Mouse (Mus musculus): ENCODE results near the gene Col26a1.

Col26a1 gene

GRCm38 (mm10) chr5:136806379-136807056 is 76.5 kb downstream of the Col26a1 start:
- in situ Hi-C loops (cut with MboI), result no loop called here

- in situ Hi-C loops (cut with MboI), result no loop called here
These were observed 78.0 kb downstream of the Col26a1 start for GRCm38 (mm10) chr5:136805019-136805418.

GRCm38 (mm10) chr5:136804246-136804645 is 78.8 kb downstream of the Col26a1 start:
- in situ Hi-C loops (cut with MboI), result no loop called here

- in situ Hi-C loops (cut with MboI), result no loop called here
These were observed 80.3 kb downstream of the Col26a1 start for GRCm38 (mm10) chr5:136802732-136803131.

- in situ Hi-C loops (cut with MboI), result no loop called here
These were observed 86.1 kb downstream of the Col26a1 start for GRCm38 (mm10) chr5:136796917-136797316.

- in situ Hi-C loops (cut with MboI), result loop anchor here (5.0 kb wide), 1 partner anchor 88 kb away; the partner anchor contains the start of gene Col26a1
These were observed 89.2 kb downstream of the Col26a1 start for GRCm38 (mm10) chr5:136793807-136794206.

GRCm38 (mm10) chr5:136792541-136792940 is 90.5 kb downstream of the Col26a1 start:
- in situ Hi-C loops (cut with MboI), result loop anchor here (5.0 kb wide), 1 partner anchor 90 kb away; the partner anchor contains the start of gene Col26a1

- in situ Hi-C loops (cut with MboI), result loop anchor here (5.0 kb wide), 1 partner anchor 91 kb away; the partner anchor contains the start of gene Col26a1
These were observed 91.8 kb downstream of the Col26a1 start for GRCm38 (mm10) chr5:136791204-136791603.

GRCm38 (mm10) chr5:136790570-136791196 is 92.3 kb downstream of the Col26a1 start:
- in situ Hi-C loops (cut with MboI), result loop anchor here (5.0 kb wide), 1 partner anchor 92 kb away; the partner anchor contains the start of gene Col26a1

- in situ Hi-C loops (cut with MboI), result no loop called here
These were observed 98.5 kb downstream of the Col26a1 start for GRCm38 (mm10) chr5:136784531-136784930.

- in situ Hi-C loops (cut with MboI), result no loop called here
These were observed 100.4 kb downstream of the Col26a1 start for GRCm38 (mm10) chr5:136782600-136782999.

- in situ Hi-C loops (cut with MboI), result no loop called here
These were observed 102.5 kb downstream of the Col26a1 start for GRCm38 (mm10) chr5:136780465-136780864.

- in situ Hi-C loops (cut with MboI), result no loop called here
These were observed 103.1 kb downstream of the Col26a1 start for GRCm38 (mm10) chr5:136779946-136780345.

- in situ Hi-C loops (cut with MboI), result no loop called here
These were observed 107.5 kb downstream of the Col26a1 start for GRCm38 (mm10) chr5:136775548-136775947.

GRCm38 (mm10) chr5:136773044-136774039 is 109.7 kb downstream of the Col26a1 start:
- in situ Hi-C loops (cut with MboI), result no loop called here

GRCm38 (mm10) chr5:136771132-136771531 is 111.9 kb downstream of the Col26a1 start:
- in situ Hi-C loops (cut with MboI), result no loop called here

- in situ Hi-C loops (cut with MboI), result no loop called here
These were observed 115.7 kb downstream of the Col26a1 start for GRCm38 (mm10) chr5:136767304-136767703.

GRCm38 (mm10) chr5:136764157-136764669 is 118.8 kb downstream of the Col26a1 start:
- in situ Hi-C loops (cut with MboI), result no loop called here

- in situ Hi-C loops (cut with MboI), result no loop called here
These were observed 122.7 kb downstream of the Col26a1 start for GRCm38 (mm10) chr5:136760345-136760744.

GRCm38 (mm10) chr5:136759781-136760180 is 123.2 kb downstream of the Col26a1 start:
- in situ Hi-C loops (cut with MboI), result no loop called here

- in situ Hi-C loops (cut with MboI), result no loop called here
These were observed 127.3 kb downstream of the Col26a1 start for GRCm38 (mm10) chr5:136755696-136756095.
